Mouse (Mus musculus): Measurements from ENCODE around the gene Apbb1ip.
"Not testable (repeated sequence)": the region's sequence is repeated elsewhere in the genome, so short reads cannot be mapped to it uniquely, and the experiment has no call there.

Apbb1ip gene

GRCm38 (mm10) chr2:22816231-22816630 lies 42.3 kb downstream of the Apbb1ip start:
- in situ Hi-C loops (cut with MseI, MboI), result no loop called here

GRCm38 (mm10) chr2:22822293-22822692 lies 48.4 kb downstream of the Apbb1ip start:
- in situ Hi-C loops (cut with MseI, MboI), result no loop called here

GRCm38 (mm10) chr2:22845514-22845913 lies 71.6 kb downstream of the Apbb1ip start:
- in situ Hi-C loops (cut with MseI, MboI), result no loop called here

- in situ Hi-C loops (cut with MseI, MboI), result loop anchor here in 1 of 2 experiments (10.0 kb wide), 1 partner anchor 87 kb away; no protein-coding TSS in a partner anchor
Measured at GRCm38 (mm10) chr2:22851900-22852299, 78.0 kb downstream of the Apbb1ip start.

GRCm38 (mm10) chr2:22857501-22857900 lies 83.6 kb downstream of the Apbb1ip start:
- in situ Hi-C loops (cut with MseI, MboI), result loop anchor here in 1 of 2 experiments (10.0 kb wide), 1 partner anchor 93 kb away; no protein-coding TSS in a partner anchor

- in situ Hi-C loops (cut with MseI, MboI), result no loop called here
Measured at GRCm38 (mm10) chr2:22862194-22862593, 88.3 kb downstream of the Apbb1ip start.

GRCm38 (mm10) chr2:22864394-22865037 lies 90.6 kb downstream of the Apbb1ip start:
- in situ Hi-C loops (cut with MseI, MboI), result loop anchor here in 1 of 2 experiments (5.0 kb wide), 1 partner anchor 102 kb away; no protein-coding TSS in a partner anchor

- in situ Hi-C loops (cut with MseI, MboI), result loop anchor here in 1 of 2 experiments (5.0 kb wide), 1 partner anchor 104 kb away; no protein-coding TSS in a partner anchor
Measured at GRCm38 (mm10) chr2:22865818-22866217, 91.9 kb downstream of the Apbb1ip start.

- in situ Hi-C loops (cut with MseI, MboI), result loop anchor here in 1 of 2 experiments (5.0 kb wide), 1 partner anchor 105 kb away; no protein-coding TSS in a partner anchor
Measured at GRCm38 (mm10) chr2:22866894-22867424, 93.1 kb downstream of the Apbb1ip start.

GRCm38 (mm10) chr2:22873159-22873558 lies 99.3 kb downstream of the Apbb1ip start:
- in situ Hi-C loops (cut with MseI, MboI), result no loop called here

GRCm38 (mm10) chr2:22874628-22875027 lies 100.7 kb downstream of the Apbb1ip start:
- in situ Hi-C loops (cut with MseI, MboI), result no loop called here

GRCm38 (mm10) chr2:22876614-22877013 lies 102.7 kb downstream of the Apbb1ip start:
- in situ Hi-C loops (cut with MseI, MboI), result no loop called here

- in situ Hi-C loops (cut with MseI, MboI), result no loop called here
Measured at GRCm38 (mm10) chr2:22878781-22879180, 104.9 kb downstream of the Apbb1ip start.

- in situ Hi-C loops (cut with MseI, MboI), result not testable (repeated sequence)
Measured at GRCm38 (mm10) chr2:22880726-22881125, 106.8 kb downstream of the Apbb1ip start.

GRCm38 (mm10) chr2:22894932-22895281 lies 121.0 kb downstream of the Apbb1ip start:
- in situ Hi-C loops (cut with MseI, MboI), result no loop called here

GRCm38 (mm10) chr2:22895282-22896273 lies 121.7 kb downstream of the Apbb1ip start, which contains the start of gene Pdss1:
Gene Pdss1 (plus strand): TSS chr2:22895522.
- in situ Hi-C loops (cut with MseI, MboI), result no loop called here

- in situ Hi-C loops (cut with MseI, MboI), result no loop called here
Measured at GRCm38 (mm10) chr2:22903947-22904346, 130.1 kb downstream of the Apbb1ip start.

- in situ Hi-C loops (cut with MseI, MboI), result no loop called here
Measured at GRCm38 (mm10) chr2:22914421-22914820, 140.5 kb downstream of the Apbb1ip start.

- in situ Hi-C loops (cut with MseI, MboI), result no loop called here
Measured at GRCm38 (mm10) chr2:22918651-22919050, 144.8 kb downstream of the Apbb1ip start.
